Mouse (Mus musculus) kidney, embryonic 16.5 days (tissue): ENCODE measurements around the gene Ccdc105. TPM values are rescaled to one million over a fixed set of nuclear protein-coding genes. Genes with fewer than 3 reads are reported as not detected.

Experiments
- ATAC-seq: fragments of 200-750 bp; cut with Nextera tagmentation; 2 replicates; pipeline ENCODE4 v1.8.0; 2017; ENCODE audit warnings: moderate TSS enrichment; ENCODE audit not compliant: low FRiP score, low TSS enrichment
- H3K27ac ChIP-seq: fragments of 300-500 bp; sonication (generic); 2 replicates; pipeline ENCODE4 v1.5.1; 2014; ENCODE audit warnings: low read length
- H3K27me3 ChIP-seq: fragments of 300-500 bp; sonication (generic); 2 replicates; pipeline ENCODE4 v1.6.1; 2014; ENCODE audit warnings: low read length, control low read depth, mixed read lengths; ENCODE audit not compliant: insufficient read depth
- H3K36me3 ChIP-seq: fragments of 300-500 bp; sonication (generic); 2 replicates; pipeline ENCODE4 v1.6.1; 2014; ENCODE audit warnings: low read length, control low read depth, mixed read lengths; ENCODE audit not compliant: insufficient read depth
- H3K4me1 ChIP-seq: fragments of 300-500 bp; sonication (generic); 2 replicates; pipeline ENCODE4 v1.6.1; 2014; ENCODE audit warnings: low read length, control low read depth, mixed read lengths; ENCODE audit not compliant: insufficient read depth
- H3K4me2 ChIP-seq: fragments of 300-500 bp; sonication (generic); replicated peaks from 2 replicates; pipeline ENCODE4 v1.6.1; 2014; ENCODE audit warnings: low read depth, low read length
- H3K4me3 ChIP-seq: fragments of 300-500 bp; sonication (generic); 2 replicates; pipeline ENCODE4 v1.5.1; 2014; ENCODE audit warnings: mild to moderate bottlenecking, low read length
- H3K9ac ChIP-seq: fragments of 300-500 bp; sonication (generic); replicated peaks from 2 replicates; pipeline ENCODE4 v1.6.1; 2014; ENCODE audit warnings: low read length
- H3K9me3 ChIP-seq: fragments of 300-500 bp; sonication (generic); 2 replicates; pipeline ENCODE4 v1.6.1; 2016; ENCODE audit warnings: low read length, control low read depth
- WGBS: fragments of 180-500 bp; shearing (Covaris S2); extraction: QIAGEN DNeasy Blood & Tissue Kit; methylation state at CpG from one replicate; pipeline ENCODE4 v1.1.7; 2014; 5-methylcytosine and 5-hydroxymethylcytosine counted together
- polyA plus RNA-seq: library from polyadenylated mRNA; unstranded; fragments of >200 nt; fragmentation: Nextera tagmentation; extraction: Ambion mirVana; gene quantifications from 2 replicates; pipeline ENCODE4 v1.2.1, GENCODE M21; 2015

The Ccdc105 gene
- polyA plus RNA-seq, 1 experiment from 2014 or later, result not detected

DNA sequence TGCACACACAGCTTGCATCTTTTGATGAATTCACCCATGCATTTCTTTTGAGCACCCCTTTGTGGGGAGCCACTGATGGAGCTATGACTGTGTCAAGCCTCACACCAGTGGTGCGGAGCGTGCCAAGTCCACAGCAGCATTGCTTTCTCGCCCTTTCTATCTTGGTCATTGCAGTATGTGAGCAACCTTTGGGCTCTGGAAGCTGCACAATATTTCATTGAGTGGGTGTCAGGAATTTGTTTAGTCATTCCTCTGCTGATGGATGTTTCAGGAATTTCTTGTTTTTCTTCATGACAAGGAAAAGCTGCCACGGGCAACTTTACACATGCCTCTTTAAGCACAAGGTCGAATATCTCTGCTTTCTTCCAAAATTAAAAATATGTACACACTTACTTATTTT is 30.8 kb downstream of the Ccdc105 start:
- Histone ChIP-seq H3K4me3 (no peak overlapping the region), H3K4me2 (no peak overlapping the region), H3K27ac (no peak overlapping the region), H3K27me3 (no peaks in the 10 kb centered on the region), H3K36me3 (no peaks in the 10 kb centered on the region), H3K4me1 (no peaks in the 10 kb centered on the region), H3K9me3 (no peaks in the 10 kb centered on the region), H3K9ac (no peak overlapping the region)
- ATAC-seq, result no peak
- WGBS, result 75% methylated on average over 5 of the region's 5 CpGs

DNA sequence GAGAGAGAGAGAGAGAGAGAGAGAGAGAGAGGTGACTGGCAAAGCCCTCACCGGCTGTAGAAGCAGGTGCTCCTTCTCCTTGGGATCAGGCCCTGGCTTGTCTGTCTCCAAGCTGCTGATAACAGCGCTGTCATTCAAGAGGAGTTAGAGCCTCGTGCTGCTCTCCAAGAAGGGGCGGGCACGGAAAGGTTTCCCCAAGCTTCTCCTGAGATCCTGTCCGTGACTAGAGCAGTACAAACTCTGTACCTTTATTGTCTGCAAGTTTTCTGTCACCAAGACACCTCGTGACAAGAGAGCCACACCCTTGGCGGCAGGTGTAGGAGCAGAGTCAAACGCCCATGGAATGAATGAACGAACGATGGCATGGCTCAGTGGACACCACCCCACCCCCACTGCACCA is 34.8 kb downstream of the Ccdc105 start, which contains the start of gene Casp14:
Casp14 (minus strand) TSS at position 239 of the 400 bp plus-strand sequence.
- Histone ChIP-seq H3K9ac (no peak within 1 kb of the TSS), H3K27me3 (no peaks in the 10 kb centered on the region), H3K36me3 (no peaks in the 10 kb centered on the region), H3K4me3 (no peak within 1 kb of the TSS), H3K4me2 (no peak within 1 kb of the TSS), H3K27ac (no peak within 1 kb of the TSS), H3K4me1 (no peaks in the 10 kb centered on the region), H3K9me3 (no peaks in the 10 kb centered on the region)
- no peak for ATAC-seq
- 59% methylated on average over 11 of the region's 11 CpGs for WGBS

DNA sequence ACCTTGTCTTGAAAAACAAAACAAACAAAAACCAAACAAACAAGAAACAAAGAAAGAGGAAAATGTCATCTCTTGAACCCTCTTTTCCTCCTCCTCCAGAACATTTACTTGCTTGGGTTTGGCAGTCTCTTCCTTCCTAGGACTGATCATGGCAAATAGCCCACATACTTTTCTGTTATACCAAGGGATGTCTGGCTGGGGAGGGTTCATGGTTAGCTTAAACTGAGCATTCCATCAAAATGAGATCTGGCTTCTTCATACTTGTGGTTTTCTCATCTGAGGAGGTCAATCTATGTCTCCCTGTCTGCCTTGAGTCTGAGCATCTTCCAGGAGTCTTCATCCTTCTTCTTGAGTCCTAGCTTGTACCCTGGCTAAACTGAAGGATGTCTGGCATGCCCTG is 36.6 kb downstream of the Ccdc105 start:
- H3K4me2 ChIP-seq, result no peak overlapping the region
- H3K27me3 ChIP-seq, result no peaks in the 10 kb centered on the region
- no peak overlapping the region for H3K9ac ChIP-seq
- ATAC-seq, result no peak
- H3K4me1 ChIP-seq, result no peaks in the 10 kb centered on the region
- no peaks in the 10 kb centered on the region for H3K9me3 ChIP-seq
- H3K27ac ChIP-seq, result no peak overlapping the region
- H3K4me3 ChIP-seq, result no peak overlapping the region
- H3K36me3 ChIP-seq, result no peaks in the 10 kb centered on the region

DNA sequence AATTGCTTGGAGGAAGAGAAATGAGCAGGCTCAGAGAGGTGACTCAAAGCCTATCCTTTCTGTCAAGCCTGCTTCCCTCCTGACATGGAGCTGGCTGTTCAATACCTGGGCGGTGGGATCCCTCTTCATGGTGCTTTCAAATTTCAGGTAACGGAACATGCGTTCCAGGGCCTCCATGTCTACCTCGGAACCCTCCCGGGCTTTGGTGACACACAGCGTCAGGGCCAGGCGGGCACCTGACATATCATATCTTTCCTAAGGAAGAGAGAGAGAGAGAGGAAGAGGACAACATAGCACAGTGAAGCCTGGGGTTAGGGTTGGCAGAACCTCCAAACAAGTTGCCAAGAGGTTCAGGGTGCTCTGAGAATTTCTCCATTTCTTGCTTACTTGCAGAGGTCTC is 37.7 kb downstream of the Ccdc105 start:
- H3K4me3 ChIP-seq, result no peak overlapping the region
- no peak overlapping the region for H3K9ac ChIP-seq
- H3K4me2 ChIP-seq, result no peak overlapping the region
- no peaks in the 10 kb centered on the region for H3K36me3 ChIP-seq
- H3K27me3 ChIP-seq, result no peaks in the 10 kb centered on the region
- no peak overlapping the region for H3K27ac ChIP-seq
- ATAC-seq, result no peak
- 93% methylated on average over 7 of the region's 7 CpGs for WGBS
- H3K4me1 ChIP-seq, result no peaks in the 10 kb centered on the region
- H3K9me3 ChIP-seq, result no peaks in the 10 kb centered on the region

DNA sequence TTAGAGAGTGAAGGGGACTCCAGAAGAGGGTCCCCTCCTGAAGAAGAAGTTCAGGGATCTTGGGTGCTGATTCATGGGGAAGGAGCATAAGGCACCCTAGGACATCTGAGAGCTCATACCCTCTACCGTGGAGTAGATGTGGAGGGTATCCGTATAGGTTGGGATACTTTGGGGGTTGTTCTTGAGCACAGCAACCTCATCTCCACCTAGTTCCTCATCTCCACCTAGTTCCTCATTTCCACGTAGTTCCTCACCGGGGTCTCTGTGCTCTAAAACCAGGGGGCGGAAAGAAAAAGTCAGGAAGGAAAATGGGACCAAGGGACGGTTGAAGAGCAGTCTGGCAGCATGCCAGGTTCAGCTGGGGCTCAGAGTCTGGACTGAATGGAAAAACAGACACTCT is 38.7 kb downstream of the Ccdc105 start:
- Histone ChIP-seq H3K4me2 (no peak overlapping the region), H3K9ac (no peak overlapping the region), H3K4me3 (no peak overlapping the region), H3K36me3 (no peaks in the 10 kb centered on the region), H3K9me3 (no peaks in the 10 kb centered on the region), H3K4me1 (no peaks in the 10 kb centered on the region), H3K27ac (no peak overlapping the region), H3K27me3 (no peaks in the 10 kb centered on the region)
- ATAC-seq, result no peak
- 68% methylated on average over 6 of the region's 6 CpGs for WGBS

DNA sequence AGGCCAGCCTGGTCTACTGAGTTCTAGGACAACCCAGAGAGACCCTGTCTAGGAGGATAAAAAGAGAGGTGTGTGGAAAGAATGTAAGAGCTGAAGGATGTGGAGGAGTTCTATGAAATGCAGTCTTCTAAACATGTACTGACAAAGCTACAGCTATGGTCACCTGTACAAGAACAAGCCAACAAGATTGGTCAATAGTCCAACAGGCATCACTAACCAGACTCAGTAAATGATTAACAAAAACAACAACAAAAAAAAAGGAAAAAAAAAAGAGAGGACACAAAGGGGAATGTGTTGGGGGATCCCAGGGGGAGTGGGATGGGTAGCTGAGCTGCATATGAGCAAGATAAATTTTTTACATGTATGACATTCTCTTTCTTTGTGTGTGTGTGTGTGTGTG is 42.2 kb downstream of the Ccdc105 start:
- H3K4me2 ChIP-seq, result no peak overlapping the region
- no peak overlapping the region for H3K27ac ChIP-seq
- H3K4me1 ChIP-seq, result no peaks in the 10 kb centered on the region
- H3K4me3 ChIP-seq, result no peak overlapping the region
- H3K9me3 ChIP-seq, result no peaks in the 10 kb centered on the region
- no peak overlapping the region for H3K9ac ChIP-seq
- no peaks in the 10 kb centered on the region for H3K36me3 ChIP-seq
- H3K27me3 ChIP-seq, result no peaks in the 10 kb centered on the region
- ATAC-seq, result no peak

DNA sequence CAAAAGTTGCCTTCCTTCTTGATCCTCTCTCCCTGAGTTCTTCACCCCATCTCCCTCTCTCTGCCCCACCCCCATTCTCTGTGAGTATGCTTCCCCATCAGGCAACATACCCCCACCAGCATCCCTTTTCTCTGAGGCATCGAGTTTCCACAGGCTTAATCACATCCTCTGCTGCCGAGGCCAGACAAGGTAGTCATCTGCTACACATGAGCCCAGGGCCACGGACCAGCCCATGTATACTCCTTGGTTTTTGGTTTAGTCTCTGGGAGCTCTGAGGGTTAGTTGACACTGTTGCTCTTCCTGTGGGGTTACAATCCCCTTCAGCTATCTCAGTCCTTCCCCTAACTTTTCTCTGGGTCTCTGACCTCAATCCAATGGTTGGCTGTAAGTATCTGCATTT is 52.0 kb downstream of the Ccdc105 start:
- Histone ChIP-seq H3K4me1 (no peaks in the 10 kb centered on the region), H3K27ac (no peak overlapping the region), H3K4me2 (no peak overlapping the region), H3K9me3 (no peaks in the 10 kb centered on the region), H3K36me3 (no peaks in the 10 kb centered on the region), H3K27me3 (no peaks in the 10 kb centered on the region), H3K4me3 (no peak overlapping the region), H3K9ac (no peak overlapping the region)
- no peak for ATAC-seq
- 38% methylated on average over 3 of the region's 3 CpGs for WGBS

Other genes with a start within 250 kb of the Ccdc105 start
- not detected in 2 replicates for gene Olfr1358, start 235.6 kb downstream of the Ccdc105 start, polyA plus RNA-seq
- 62.7 and 67.2 TPM in 2 replicates for gene Ilvbl, start 178.7 kb downstream of the Ccdc105 start, polyA plus RNA-seq
- 18.1 and 20.4 TPM in 2 replicates for gene Syde1, start 161.1 kb downstream of the Ccdc105 start, polyA plus RNA-seq
- not detected in 2 replicates for gene Olfr1357, start 135.0 kb downstream of the Ccdc105 start, polyA plus RNA-seq
- gene Casp14, start 34.8 kb downstream of the Ccdc105 start, polyA plus RNA-seq, result not detected in 2 replicates
- 0.67 and 0.69 TPM in 2 replicates for gene Slc1a6, start 27.4 kb upstream of the Ccdc105 start, polyA plus RNA-seq
- not detected in 2 replicates for gene Olfr1356, start 99.1 kb upstream of the Ccdc105 start, polyA plus RNA-seq
- not detected in 2 replicates for gene Olfr1355, start 122.5 kb upstream of the Ccdc105 start, polyA plus RNA-seq
- not detected in 2 replicates for gene Olfr1354, start 160.1 kb upstream of the Ccdc105 start, polyA plus RNA-seq
- gene Olfr8, start 197.6 kb upstream of the Ccdc105 start, polyA plus RNA-seq, result not detected in 2 replicates
- not detected in 2 replicates for gene Olfr1353, start 210.2 kb upstream of the Ccdc105 start, polyA plus RNA-seq
- not detected in 2 replicates for gene Olfr1352, start 228.0 kb upstream of the Ccdc105 start, polyA plus RNA-seq